Mouse (Mus musculus) bone marrow, adult 2 months (tissue): ENCODE results near the gene Lrrc71.

Experiments used
- CTCF ChIP-seq: fragments of 200-500 bp; IDR thresholded peaks from 2 replicates; pipeline ENCODE4 v1.5.1; 2011; ENCODE audit warnings: low read length, control low read depth; ENCODE audit not compliant: control insufficient read depth, insufficient read depth
- POLR2A ChIP-seq: fragments of 200-500 bp; IDR thresholded peaks from 2 replicates; pipeline ENCODE4 v1.6.1; 2011; ENCODE audit warnings: low read depth, mild to moderate bottlenecking, control low read depth, low read length, borderline replicate concordance; ENCODE audit not compliant: control insufficient read depth

GRCm38 (mm10) chr3:87763683-87764289 lies 15.4 kb upstream of the Lrrc71 start:
- TF ChIP-seq POLR2A (no peak), CTCF (no peak)
